Mouse (Mus musculus): ENCODE data around the gene Myrip. TPM values are rescaled to one million over a fixed set of nuclear protein-coding genes. Genes with fewer than 3 reads are reported as not detected.
"Not testable (repeated sequence)": the region's sequence is repeated elsewhere in the genome, so short reads cannot be mapped to it uniquely, and the experiment has no call there.

Gene Myrip
- 3.8 and 5.4 TPM in 2 replicates for polyA plus RNA-seq (2014; fragmentation: Nextera tagmentation; extraction: Ambion mirVana)

- H3K9me3 ChIP-seq (ENCODE audit: control insufficient read depth, low read length); ATAC-seq (ENCODE audit: low FRiP score, low TSS enrichment); H3K4me2 ChIP-seq (ENCODE audit: low read length); H3K4me1 ChIP-seq (ENCODE audit: control insufficient read depth, insufficient read depth, low read length); DNase-seq; H3K9ac ChIP-seq (replicated peaks; ENCODE audit: low read length); H3K27ac ChIP-seq (replicated peaks; ENCODE audit: low read depth, low read length); H3K4me3 ChIP-seq (replicated peaks; ENCODE audit: low read depth, low read length); H3K36me3 ChIP-seq (ENCODE audit: control insufficient read depth, insufficient read depth, low read length): not testable (repeated sequence)
- WGBS, result 80% methylated on average over 1 of the region's 1 CpGs
- peaks cover 28% of the 10 kb centered on the region for H3K27me3 ChIP-seq (ENCODE audit: control insufficient read depth, insufficient read depth, low read length)
Observed at GRCm38 (mm10) chr9:120301213-120301612, at the start of gene Myrip. TSS of gene Myrip (plus strand) at chr9:120301513.

- Histone ChIP-seq H3K4me1 (ENCODE audit: control insufficient read depth, insufficient read depth, low read length) (peaks cover 3% of the 10 kb centered on the region; the same call in 1 of the 2 replicates), H3K9me3 (ENCODE audit: control insufficient read depth, low read length) (no peaks in the 10 kb centered on the region), H3K27me3 (ENCODE audit: control insufficient read depth, insufficient read depth, low read length) (no peaks in the 10 kb centered on the region), H3K4me2 (ENCODE audit: low read length) (no peak overlapping the region), H3K9ac (replicated peaks; ENCODE audit: low read length) (no peak overlapping the region), H3K27ac (replicated peaks; ENCODE audit: low read depth, low read length) (no peak overlapping the region), H3K36me3 (ENCODE audit: control insufficient read depth, insufficient read depth, low read length) (no peaks in the 10 kb centered on the region), H3K4me3 (replicated peaks; ENCODE audit: low read depth, low read length) (no peak overlapping the region)
- ATAC-seq (ENCODE audit: low FRiP score, low TSS enrichment) (no peak), DNase-seq (peak; percentile 63)
- WGBS, result 51% methylated on average over 8 of the region's 8 CpGs
Observed at GRCm38 (mm10) chr9:120259805-120260204, 41.5 kb upstream of the Myrip start.

- Histone ChIP-seq H3K4me3 (replicated peaks; ENCODE audit: low read depth, low read length) (no peak overlapping the region), H3K9me3 (ENCODE audit: control insufficient read depth, low read length) (no peaks in the 10 kb centered on the region), H3K4me2 (ENCODE audit: low read length) (no peak overlapping the region), H3K9ac (replicated peaks; ENCODE audit: low read length) (no peak overlapping the region), H3K27ac (replicated peaks; ENCODE audit: low read depth, low read length) (no peak overlapping the region), H3K27me3 (ENCODE audit: control insufficient read depth, insufficient read depth, low read length) (no peaks in the 10 kb centered on the region), H3K4me1 (ENCODE audit: control insufficient read depth, insufficient read depth, low read length) (peaks cover 3% of the 10 kb centered on the region; the same call in 1 of the 2 replicates), H3K36me3 (ENCODE audit: control insufficient read depth, insufficient read depth, low read length) (no peaks in the 10 kb centered on the region)
- DNase-seq (peak; percentile 84), ATAC-seq (ENCODE audit: low FRiP score, low TSS enrichment) (no peak)
- WGBS, result 44% methylated on average over 5 of the region's 5 CpGs
Observed at GRCm38 (mm10) chr9:120263994-120264393, 37.3 kb upstream of the Myrip start.

GRCm38 (mm10) chr9:120273083-120273482, 28.2 kb upstream of the Myrip start:
- WGBS, result 86% methylated on average over 8 of the region's 8 CpGs

GRCm38 (mm10) chr9:120275226-120275625, 26.1 kb upstream of the Myrip start:
- H3K27me3 ChIP-seq (ENCODE audit: control insufficient read depth, insufficient read depth, low read length), result no peaks in the 10 kb centered on the region
- H3K9me3 ChIP-seq (ENCODE audit: control insufficient read depth, low read length), result no peaks in the 10 kb centered on the region
- H3K36me3 ChIP-seq (ENCODE audit: control insufficient read depth, insufficient read depth, low read length), result no peaks in the 10 kb centered on the region
- 81% methylated on average over 7 of the region's 7 CpGs for whole genome bisulfite sequencing
- DNase-seq, result no peak
- no peaks in the 10 kb centered on the region for H3K4me1 ChIP-seq (ENCODE audit: control insufficient read depth, insufficient read depth, low read length)
- H3K4me3 ChIP-seq (replicated peaks; ENCODE audit: low read depth, low read length), result no peak overlapping the region
- no peak overlapping the region for H3K4me2 ChIP-seq (ENCODE audit: low read length)
- ATAC-seq (ENCODE audit: low FRiP score, low TSS enrichment), result no peak
- no peak overlapping the region for H3K9ac ChIP-seq (replicated peaks; ENCODE audit: low read length)
- no peak overlapping the region for H3K27ac ChIP-seq (replicated peaks; ENCODE audit: low read depth, low read length)

More at GRCm38 (mm10) chr9:120273083-120273482, 28.2 kb upstream of the Myrip start:
- no peaks in the 10 kb centered on the region for H3K4me1 ChIP-seq (ENCODE audit: control insufficient read depth, insufficient read depth, low read length)
- H3K9me3 ChIP-seq (ENCODE audit: control insufficient read depth, low read length), result no peaks in the 10 kb centered on the region
- H3K36me3 ChIP-seq (ENCODE audit: control insufficient read depth, insufficient read depth, low read length), result no peaks in the 10 kb centered on the region
- H3K27me3 ChIP-seq (ENCODE audit: control insufficient read depth, insufficient read depth, low read length), result no peaks in the 10 kb centered on the region
- H3K9ac ChIP-seq (replicated peaks; ENCODE audit: low read length), result no peak overlapping the region
- H3K4me2 ChIP-seq (ENCODE audit: low read length), result no peak overlapping the region
- H3K4me3 ChIP-seq (replicated peaks; ENCODE audit: low read depth, low read length), result no peak overlapping the region
- ATAC-seq (ENCODE audit: low FRiP score, low TSS enrichment) (no peak), DNase-seq (no peak)
- no peak overlapping the region for H3K27ac ChIP-seq (replicated peaks; ENCODE audit: low read depth, low read length)

GRCm38 (mm10) chr9:120281147-120281546, 20.2 kb upstream of the Myrip start:
- H3K4me1 ChIP-seq (ENCODE audit: control insufficient read depth, insufficient read depth, low read length), result no peaks in the 10 kb centered on the region
- DNase-seq (no peak), ATAC-seq (ENCODE audit: low FRiP score, low TSS enrichment) (no peak)
- H3K4me3 ChIP-seq (replicated peaks; ENCODE audit: low read depth, low read length), result no peak overlapping the region
- no peaks in the 10 kb centered on the region for H3K9me3 ChIP-seq (ENCODE audit: control insufficient read depth, low read length)
- WGBS, result 92% methylated on average over 12 of the region's 12 CpGs
- H3K36me3 ChIP-seq (ENCODE audit: control insufficient read depth, insufficient read depth, low read length), result no peaks in the 10 kb centered on the region
- H3K27me3 ChIP-seq (ENCODE audit: control insufficient read depth, insufficient read depth, low read length), result no peaks in the 10 kb centered on the region
- no peak overlapping the region for H3K4me2 ChIP-seq (ENCODE audit: low read length)
- H3K27ac ChIP-seq (replicated peaks; ENCODE audit: low read depth, low read length), result no peak overlapping the region
- no peak overlapping the region for H3K9ac ChIP-seq (replicated peaks; ENCODE audit: low read length)

GRCm38 (mm10) chr9:120282461-120283047, 18.8 kb upstream of the Myrip start:
- Histone ChIP-seq H3K36me3 (ENCODE audit: control insufficient read depth, insufficient read depth, low read length) (no peaks in the 10 kb centered on the region), H3K4me3 (replicated peaks; ENCODE audit: low read depth, low read length) (no peak overlapping the region), H3K4me1 (ENCODE audit: control insufficient read depth, insufficient read depth, low read length) (no peaks in the 10 kb centered on the region), H3K9ac (replicated peaks; ENCODE audit: low read length) (no peak overlapping the region), H3K4me2 (ENCODE audit: low read length) (no peak overlapping the region), H3K27ac (replicated peaks; ENCODE audit: low read depth, low read length) (no peak overlapping the region), H3K27me3 (ENCODE audit: control insufficient read depth, insufficient read depth, low read length) (no peaks in the 10 kb centered on the region), H3K9me3 (ENCODE audit: control insufficient read depth, low read length) (no peaks in the 10 kb centered on the region)
- ATAC-seq (ENCODE audit: low FRiP score, low TSS enrichment), result no peak
- DNase-seq, result no peak
- 85% methylated on average over 9 of the region's 9 CpGs for whole genome bisulfite sequencing

GRCm38 (mm10) chr9:120283556-120283955, 17.8 kb upstream of the Myrip start:
- no peak overlapping the region for H3K9ac ChIP-seq (replicated peaks; ENCODE audit: low read length)
- H3K4me2 ChIP-seq (ENCODE audit: low read length), result no peak overlapping the region
- H3K27ac ChIP-seq (replicated peaks; ENCODE audit: low read depth, low read length), result no peak overlapping the region
- no peaks in the 10 kb centered on the region for H3K27me3 ChIP-seq (ENCODE audit: control insufficient read depth, insufficient read depth, low read length)
- 91% methylated on average over 12 of the region's 12 CpGs for whole genome bisulfite sequencing
- no peaks in the 10 kb centered on the region for H3K9me3 ChIP-seq (ENCODE audit: control insufficient read depth, low read length)
- no peaks in the 10 kb centered on the region for H3K36me3 ChIP-seq (ENCODE audit: control insufficient read depth, insufficient read depth, low read length)
- H3K4me3 ChIP-seq (replicated peaks; ENCODE audit: low read depth, low read length), result no peak overlapping the region
- no peak for ATAC-seq (ENCODE audit: low FRiP score, low TSS enrichment)
- no peak for DNase-seq
- no peaks in the 10 kb centered on the region for H3K4me1 ChIP-seq (ENCODE audit: control insufficient read depth, insufficient read depth, low read length)

- DNase-seq (peak; percentile 39), ATAC-seq (ENCODE audit: low FRiP score, low TSS enrichment) (no peak)
- Histone ChIP-seq H3K9ac (replicated peaks; ENCODE audit: low read length) (no peak overlapping the region), H3K27me3 (ENCODE audit: control insufficient read depth, insufficient read depth, low read length) (0 out of 2 replicates have a peak, but pooled peaks cover 2% of the 10 kb centered on the region), H3K9me3 (ENCODE audit: control insufficient read depth, low read length) (no peaks in the 10 kb centered on the region), H3K27ac (replicated peaks; ENCODE audit: low read depth, low read length) (no peak overlapping the region), H3K4me2 (ENCODE audit: low read length) (no peak overlapping the region), H3K4me3 (replicated peaks; ENCODE audit: low read depth, low read length) (no peak overlapping the region), H3K4me1 (ENCODE audit: control insufficient read depth, insufficient read depth, low read length) (no peaks in the 10 kb centered on the region), H3K36me3 (ENCODE audit: control insufficient read depth, insufficient read depth, low read length) (no peaks in the 10 kb centered on the region)
- WGBS, result 6% methylated on average over 3 of the region's 3 CpGs
Observed at GRCm38 (mm10) chr9:120288011-120288410, 13.3 kb upstream of the Myrip start.
